Mouse (Mus musculus): ENCODE data around the gene Micu1. TPM values are rescaled to one million over a fixed set of nuclear protein-coding genes. Genes with fewer than 3 reads are reported as not detected.
A peak's percentile ranks its signal among the peaks of the same experiment; 100 is the strongest.

The Micu1 gene
- polyA plus RNA-seq, 1 experiment from 2014 or later: 69.1 TPM

- H3K4me1 ChIP-seq (ENCODE audit: control insufficient read depth, insufficient read depth, low read length): no peaks in the 10 kb centered on the region
- H3K4me3 ChIP-seq (ENCODE audit: low read depth, low read length): no peak overlapping the region
- no peak overlapping the region for H3K4me2 ChIP-seq (ENCODE audit: low read length)
- 90% methylated on average over 7 of the region's 7 CpGs for WGBS
- H3K9ac ChIP-seq (ENCODE audit: low read length): no peak overlapping the region
- H3K36me3 ChIP-seq (ENCODE audit: control insufficient read depth, insufficient read depth, low read length): no peaks in the 10 kb centered on the region
- no peak overlapping the region for H3K27ac ChIP-seq (ENCODE audit: low read depth, low read length)
- no peaks in the 10 kb centered on the region for H3K9me3 ChIP-seq (replicated peaks; ENCODE audit: control insufficient read depth, low read length)
- no peak for ATAC-seq
- H3K27me3 ChIP-seq (replicated peaks; ENCODE audit: control insufficient read depth, insufficient read depth, low read length): no peaks in the 10 kb centered on the region
- DNase-seq (ENCODE audit: low spot score): no peak
These were observed 147.1 kb downstream of the Micu1 start for GRCm38 (mm10) chr10:59849371-59849770.

- Histone ChIP-seq H3K4me2 (ENCODE audit: low read length) (no peak overlapping the region), H3K4me1 (ENCODE audit: control insufficient read depth, insufficient read depth, low read length) (no peaks in the 10 kb centered on the region), H3K9me3 (replicated peaks; ENCODE audit: control insufficient read depth, low read length) (no peaks in the 10 kb centered on the region), H3K27ac (ENCODE audit: low read depth, low read length) (no peak overlapping the region), H3K27me3 (replicated peaks; ENCODE audit: control insufficient read depth, insufficient read depth, low read length) (no peaks in the 10 kb centered on the region), H3K9ac (ENCODE audit: low read length) (no peak overlapping the region), H3K4me3 (ENCODE audit: low read depth, low read length) (no peak overlapping the region), H3K36me3 (ENCODE audit: control insufficient read depth, insufficient read depth, low read length) (no peaks in the 10 kb centered on the region)
- 88% methylated on average over 5 of the region's 5 CpGs for WGBS
- no peak for ATAC-seq
- DNase-seq (ENCODE audit: low spot score): no peak
These were observed 154.9 kb downstream of the Micu1 start for GRCm38 (mm10) chr10:59857157-59857556.

GRCm38 (mm10) chr10:59860684-59861083 lies 158.4 kb downstream of the Micu1 start:
- Histone ChIP-seq H3K27ac (ENCODE audit: low read depth, low read length) (no peak overlapping the region), H3K36me3 (ENCODE audit: control insufficient read depth, insufficient read depth, low read length) (0 out of 2 replicates have a peak, but pooled peaks cover 3% of the 10 kb centered on the region), H3K4me2 (ENCODE audit: low read length) (no peak overlapping the region), H3K4me1 (ENCODE audit: control insufficient read depth, insufficient read depth, low read length) (no peaks in the 10 kb centered on the region), H3K4me3 (ENCODE audit: low read depth, low read length) (no peak overlapping the region), H3K27me3 (replicated peaks; ENCODE audit: control insufficient read depth, insufficient read depth, low read length) (no peaks in the 10 kb centered on the region), H3K9me3 (replicated peaks; ENCODE audit: control insufficient read depth, low read length) (no peaks in the 10 kb centered on the region), H3K9ac (ENCODE audit: low read length) (no peak overlapping the region)
- ATAC-seq (no peak), DNase-seq (ENCODE audit: low spot score) (no peak)
- 88% methylated on average over 9 of the region's 9 CpGs for WGBS

DNA sequence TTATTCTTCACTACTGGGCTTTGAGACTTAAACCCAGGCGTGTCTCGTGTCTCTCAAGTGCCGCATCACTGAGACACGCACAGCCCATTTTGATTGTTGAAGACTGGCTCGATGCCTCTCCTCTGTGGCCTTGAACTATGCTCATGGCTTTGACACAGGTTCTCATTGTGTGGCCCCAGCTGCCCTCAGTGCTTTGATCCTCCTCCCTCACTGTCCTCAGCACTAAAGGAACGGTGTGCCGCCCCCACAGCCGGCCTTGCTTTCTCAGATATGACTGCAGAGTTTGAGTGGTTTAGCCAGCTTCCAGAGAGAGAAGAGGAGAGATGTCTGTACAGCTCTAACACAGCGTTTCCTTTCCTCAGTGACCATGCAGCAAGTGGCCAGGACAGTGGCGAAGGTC lies 158.9 kb downstream of the Micu1 start:
- Histone ChIP-seq H3K4me3 (ENCODE audit: low read depth, low read length) (no peak overlapping the region), H3K27ac (ENCODE audit: low read depth, low read length) (no peak overlapping the region), H3K4me1 (ENCODE audit: control insufficient read depth, insufficient read depth, low read length) (no peaks in the 10 kb centered on the region), H3K9me3 (replicated peaks; ENCODE audit: control insufficient read depth, low read length) (no peaks in the 10 kb centered on the region), H3K36me3 (ENCODE audit: control insufficient read depth, insufficient read depth, low read length) (0 out of 2 replicates have a peak, but pooled peaks cover 3% of the 10 kb centered on the region), H3K27me3 (replicated peaks; ENCODE audit: control insufficient read depth, insufficient read depth, low read length) (no peaks in the 10 kb centered on the region), H3K4me2 (ENCODE audit: low read length) (no peak overlapping the region), H3K9ac (ENCODE audit: low read length) (no peak overlapping the region)
- ATAC-seq (no peak), DNase-seq (ENCODE audit: low spot score) (no peak)
- WGBS: 87% methylated on average over 10 of the region's 10 CpGs

DNA sequence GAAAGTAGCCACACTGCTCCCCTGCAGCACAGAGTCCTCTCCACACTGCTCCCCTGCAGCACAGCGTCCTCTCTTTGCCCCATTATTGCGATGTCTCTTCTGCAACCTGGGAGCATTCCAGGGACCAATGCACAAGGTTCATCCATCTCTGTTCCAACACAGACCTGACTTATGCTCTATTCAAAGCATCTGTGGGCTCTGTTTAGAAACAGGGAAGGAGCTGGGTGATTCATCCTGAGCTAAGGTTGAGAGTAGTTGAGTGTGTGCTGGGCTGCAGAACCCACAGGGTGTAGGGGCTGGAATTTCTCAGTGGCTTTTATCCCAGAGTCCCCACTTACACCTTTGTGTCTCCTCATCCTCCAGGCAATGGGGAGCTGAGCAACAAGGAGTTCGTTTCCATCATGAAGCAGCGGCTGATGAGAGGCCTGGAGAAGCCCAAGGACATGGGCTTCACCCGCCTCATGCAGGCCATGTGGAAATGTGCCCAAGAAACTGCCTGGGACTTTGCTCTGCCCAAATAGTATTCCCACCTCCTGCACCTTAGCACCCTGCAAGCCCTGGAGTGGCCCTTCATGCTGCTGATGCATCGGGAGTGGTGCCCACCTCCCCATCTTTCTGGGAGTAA lies 160.7 kb downstream of the Micu1 start:
- 0 out of 2 replicates have a peak, but pooled peaks cover 3% of the 10 kb centered on the region for H3K36me3 ChIP-seq (ENCODE audit: control insufficient read depth, insufficient read depth, low read length)
- no peak for DNase-seq (ENCODE audit: low spot score)
- H3K9me3 ChIP-seq (replicated peaks; ENCODE audit: control insufficient read depth, low read length): no peaks in the 10 kb centered on the region
- 89% methylated on average over 6 of the region's 6 CpGs for WGBS
- no peaks in the 10 kb centered on the region for H3K27me3 ChIP-seq (replicated peaks; ENCODE audit: control insufficient read depth, insufficient read depth, low read length)
- H3K9ac ChIP-seq (ENCODE audit: low read length): no peak overlapping the region
- no peak overlapping the region for H3K4me2 ChIP-seq (ENCODE audit: low read length)
- no peaks in the 10 kb centered on the region for H3K4me1 ChIP-seq (ENCODE audit: control insufficient read depth, insufficient read depth, low read length)
- no peak overlapping the region for H3K27ac ChIP-seq (ENCODE audit: low read depth, low read length)
- no peak for ATAC-seq
- H3K4me3 ChIP-seq (ENCODE audit: low read depth, low read length): no peak overlapping the region

DNA sequence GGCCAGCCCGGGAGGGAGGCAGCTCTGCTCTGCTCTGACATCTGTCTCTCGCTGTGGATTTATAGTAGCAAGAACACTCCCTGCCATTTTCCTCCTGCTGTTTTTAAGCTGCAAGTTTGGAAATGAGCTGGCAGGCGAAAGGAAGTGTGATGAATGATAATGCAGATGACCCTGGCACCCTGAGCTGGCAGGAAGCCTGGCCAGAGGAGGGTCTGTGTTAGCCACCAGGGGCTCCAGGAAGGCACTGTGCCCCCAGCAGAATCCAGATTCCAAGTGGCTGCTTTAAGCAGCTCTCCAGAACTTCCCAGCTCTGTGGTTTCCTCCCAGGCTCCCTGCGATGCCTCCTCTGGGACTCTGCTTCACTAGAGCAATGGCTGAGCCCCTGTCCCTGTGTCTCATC lies 161.3 kb downstream of the Micu1 start:
- no peak overlapping the region for H3K27ac ChIP-seq (ENCODE audit: low read depth, low read length)
- WGBS: 69% methylated on average over 4 of the region's 4 CpGs
- no peak for ATAC-seq

DNA sequence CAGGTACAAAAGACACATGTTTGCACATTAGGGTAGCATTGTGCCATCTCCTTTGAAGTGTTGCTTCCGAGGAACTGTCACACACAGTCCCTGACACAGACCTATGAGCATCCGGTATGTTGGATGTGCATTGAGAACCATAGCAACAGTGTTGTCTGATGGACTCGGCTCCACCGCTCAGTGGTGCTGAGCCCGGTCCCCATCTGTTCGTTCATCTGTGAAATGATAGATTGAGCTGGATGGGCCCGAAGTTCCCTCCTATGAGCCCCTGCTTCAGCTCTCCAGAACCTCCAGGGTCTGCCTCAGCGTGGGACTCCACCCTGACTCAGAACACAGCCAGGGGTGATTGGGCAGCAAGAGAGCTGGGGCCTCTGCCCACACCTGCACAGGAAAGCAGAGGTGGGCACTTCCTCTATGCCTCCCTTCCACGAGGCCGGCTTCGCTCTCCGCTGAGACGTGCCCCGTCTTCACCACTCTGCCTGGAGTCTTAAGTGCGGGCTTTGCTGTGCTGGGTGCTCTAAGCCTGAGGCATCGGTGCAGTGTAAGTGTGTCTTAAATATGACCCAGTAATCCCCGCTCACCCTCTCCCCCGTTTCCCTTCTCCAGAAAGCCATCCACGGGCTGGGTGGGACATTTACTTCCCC lies 162.1 kb downstream of the Micu1 start:
- Histone ChIP-seq H3K9ac (ENCODE audit: low read length) (no peak overlapping the region), H3K9me3 (replicated peaks; ENCODE audit: control insufficient read depth, low read length) (no peaks in the 10 kb centered on the region), H3K36me3 (ENCODE audit: control insufficient read depth, insufficient read depth, low read length) (0 out of 2 replicates have a peak, but pooled peaks cover 3% of the 10 kb centered on the region), H3K4me3 (ENCODE audit: low read depth, low read length) (no peak overlapping the region), H3K4me2 (ENCODE audit: low read length) (no peak overlapping the region), H3K4me1 (ENCODE audit: control insufficient read depth, insufficient read depth, low read length) (no peaks in the 10 kb centered on the region), H3K27ac (ENCODE audit: low read depth, low read length) (no peak overlapping the region), H3K27me3 (replicated peaks; ENCODE audit: control insufficient read depth, insufficient read depth, low read length) (no peaks in the 10 kb centered on the region)
- no peak for DNase-seq (ENCODE audit: low spot score)
- WGBS: 80% methylated on average over 19 of the region's 19 CpGs
- ATAC-seq: peak; percentile 9; the same call in 1 of the 2 replicates

More for the DNA sequence above, 161.3 kb downstream of the Micu1 start:
- Histone ChIP-seq H3K27me3 (replicated peaks; ENCODE audit: control insufficient read depth, insufficient read depth, low read length) (no peaks in the 10 kb centered on the region), H3K4me1 (ENCODE audit: control insufficient read depth, insufficient read depth, low read length) (no peaks in the 10 kb centered on the region), H3K9ac (ENCODE audit: low read length) (no peak overlapping the region), H3K36me3 (ENCODE audit: control insufficient read depth, insufficient read depth, low read length) (0 out of 2 replicates have a peak, but pooled peaks cover 3% of the 10 kb centered on the region), H3K4me2 (ENCODE audit: low read length) (no peak overlapping the region), H3K9me3 (replicated peaks; ENCODE audit: control insufficient read depth, low read length) (no peaks in the 10 kb centered on the region), H3K4me3 (ENCODE audit: low read depth, low read length) (no peak overlapping the region)
- no peak for DNase-seq (ENCODE audit: low spot score)

- H3K36me3 ChIP-seq (ENCODE audit: control insufficient read depth, insufficient read depth, low read length): 0 out of 2 replicates have a peak, but pooled peaks cover 3% of the 10 kb centered on the region
- H3K4me2 ChIP-seq (ENCODE audit: low read length): no peak overlapping the region
- no peak overlapping the region for H3K9ac ChIP-seq (ENCODE audit: low read length)
- ATAC-seq (peak; percentile 72; the same call in 1 of the 2 replicates), DNase-seq (ENCODE audit: low spot score) (peak; percentile 84)
- no peak overlapping the region for H3K27ac ChIP-seq (ENCODE audit: low read depth, low read length)
- H3K27me3 ChIP-seq (replicated peaks; ENCODE audit: control insufficient read depth, insufficient read depth, low read length): no peaks in the 10 kb centered on the region
- H3K9me3 ChIP-seq (replicated peaks; ENCODE audit: control insufficient read depth, low read length): no peaks in the 10 kb centered on the region
- no peaks in the 10 kb centered on the region for H3K4me1 ChIP-seq (ENCODE audit: control insufficient read depth, insufficient read depth, low read length)
- WGBS: 44% methylated on average over 13 of the region's 13 CpGs
- no peak overlapping the region for H3K4me3 ChIP-seq (ENCODE audit: low read depth, low read length)
These were observed 162.8 kb downstream of the Micu1 start for GRCm38 (mm10) chr10:59864884-59865726.
